Mouse (Mus musculus): ENCODE measurements around the gene Nr2f2. TPM values are rescaled to one million over a fixed set of nuclear protein-coding genes. Genes with fewer than 3 reads are reported as not detected.

Gene Nr2f2
- polyA plus RNA-seq, 1 experiment from 2014 or later: 203 TPM

GRCm38 (mm10) chr7:70354606-70355356, 11.8 kb downstream of the Nr2f2 start:
- Histone ChIP-seq H3K9me3 (replicated peaks; ENCODE audit: low read length) (no peaks in the 10 kb centered on the region), H3K9ac (ENCODE audit: low read depth, low read length) (peak overlapping the region; percentile 100), H3K4me2 (ENCODE audit: low read length) (peak overlapping the region; percentile 82), H3K4me3 (replicated peaks; ENCODE audit: low read depth, low read length) (peak overlapping the region; percentile 98), H3K27ac (peak overlapping the region; percentile 99), H3K27me3 (ENCODE audit: insufficient read depth, low read length) (no peaks in the 10 kb centered on the region), H3K36me3 (ENCODE audit: insufficient read depth, low read length) (peaks cover 26% of the 10 kb centered on the region), H3K4me1 (replicated peaks; ENCODE audit: insufficient read depth, low read length) (peaks cover 7% of the 10 kb centered on the region; the same call in 1 of the 2 replicates)
- ATAC-seq (replicated peaks; ENCODE audit: low FRiP score, low read depth) (0 out of 2 replicates have a peak, but pooled peaks have one; percentile 10), DNase-seq (ENCODE audit: low spot score) (peak; percentile 83)
- 7% methylated on average over 14 of the region's 14 CpGs for WGBS
- no peak for TF ChIP-seq CTCF (IDR thresholded peaks at IDR 0.05; ENCODE audit: low read depth)

DNA sequence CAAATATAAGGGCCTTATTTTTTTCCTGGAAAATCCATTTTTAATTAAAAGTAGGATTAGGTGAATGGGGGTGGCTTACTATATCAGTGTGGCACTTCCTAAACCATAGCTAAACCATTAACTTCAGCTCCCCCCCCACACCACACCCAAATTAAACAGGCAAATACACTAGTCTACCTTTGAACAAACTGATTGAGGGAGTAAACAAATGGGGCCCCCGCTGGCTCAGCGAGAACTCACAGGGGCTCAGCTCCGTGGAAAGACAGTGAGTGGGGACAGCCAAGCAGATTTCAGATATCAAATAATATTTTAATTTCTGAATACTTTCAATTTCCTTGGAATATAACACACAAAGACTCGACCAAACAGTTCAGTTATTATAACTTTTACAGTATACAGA, 13.4 kb downstream of the Nr2f2 start:
- TF ChIP-seq CTCF (IDR thresholded peaks at IDR 0.05; ENCODE audit: low read depth): no peak
- ATAC-seq (replicated peaks; ENCODE audit: low FRiP score, low read depth) (no peak), DNase-seq (ENCODE audit: low spot score) (peak; percentile 34)
- Histone ChIP-seq H3K9me3 (replicated peaks; ENCODE audit: low read length) (no peaks in the 10 kb centered on the region), H3K27me3 (ENCODE audit: insufficient read depth, low read length) (no peaks in the 10 kb centered on the region), H3K9ac (ENCODE audit: low read depth, low read length) (peak overlapping the region; percentile 96), H3K4me2 (ENCODE audit: low read length) (peak overlapping the region; percentile 93), H3K4me3 (replicated peaks; ENCODE audit: low read depth, low read length) (peak overlapping the region; percentile 68), H3K36me3 (ENCODE audit: insufficient read depth, low read length) (peaks cover 21% of the 10 kb centered on the region), H3K4me1 (replicated peaks; ENCODE audit: insufficient read depth, low read length) (peaks cover 18% of the 10 kb centered on the region; the same call in 1 of the 2 replicates), H3K27ac (peak overlapping the region; percentile 96)
- 2% methylated on average over 4 of the region's 4 CpGs for WGBS

DNA sequence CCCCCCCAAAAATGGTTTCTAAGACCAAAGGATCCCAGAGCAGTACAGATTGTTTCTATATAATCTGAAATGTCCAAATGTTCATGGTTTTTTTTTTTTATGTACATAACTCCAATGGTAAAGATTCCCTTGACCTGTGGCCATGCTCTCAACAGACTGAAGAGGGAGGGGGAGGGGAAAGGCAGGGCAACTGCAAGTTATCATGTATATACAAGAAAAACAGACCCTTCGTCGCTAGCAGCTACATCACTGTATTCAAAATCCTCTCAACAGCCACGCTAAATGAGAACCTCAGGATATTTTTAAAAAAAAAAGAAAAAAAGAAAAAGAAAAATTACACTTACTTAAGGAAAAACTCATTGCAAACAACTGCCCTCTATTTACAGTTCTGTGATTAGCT, 13.9 kb downstream of the Nr2f2 start:
- H3K27ac ChIP-seq: peak overlapping the region; percentile 96
- ATAC-seq (replicated peaks; ENCODE audit: low FRiP score, low read depth) (no peak), DNase-seq (ENCODE audit: low spot score) (no peak)
- peak overlapping the region; percentile 96 for H3K9ac ChIP-seq (ENCODE audit: low read depth, low read length)
- no peaks in the 10 kb centered on the region for H3K9me3 ChIP-seq (replicated peaks; ENCODE audit: low read length)
- H3K36me3 ChIP-seq (ENCODE audit: insufficient read depth, low read length): peaks cover 16% of the 10 kb centered on the region
- H3K4me3 ChIP-seq (replicated peaks; ENCODE audit: low read depth, low read length): peak overlapping the region; percentile 68
- H3K4me1 ChIP-seq (replicated peaks; ENCODE audit: insufficient read depth, low read length): peaks cover 19% of the 10 kb centered on the region
- no peak for TF ChIP-seq CTCF (IDR thresholded peaks at IDR 0.05; ENCODE audit: low read depth)
- WGBS: 12% methylated on average over 3 of the region's 3 CpGs
- H3K4me2 ChIP-seq (ENCODE audit: low read length): peak overlapping the region; percentile 93
- no peaks in the 10 kb centered on the region for H3K27me3 ChIP-seq (ENCODE audit: insufficient read depth, low read length)

DNA sequence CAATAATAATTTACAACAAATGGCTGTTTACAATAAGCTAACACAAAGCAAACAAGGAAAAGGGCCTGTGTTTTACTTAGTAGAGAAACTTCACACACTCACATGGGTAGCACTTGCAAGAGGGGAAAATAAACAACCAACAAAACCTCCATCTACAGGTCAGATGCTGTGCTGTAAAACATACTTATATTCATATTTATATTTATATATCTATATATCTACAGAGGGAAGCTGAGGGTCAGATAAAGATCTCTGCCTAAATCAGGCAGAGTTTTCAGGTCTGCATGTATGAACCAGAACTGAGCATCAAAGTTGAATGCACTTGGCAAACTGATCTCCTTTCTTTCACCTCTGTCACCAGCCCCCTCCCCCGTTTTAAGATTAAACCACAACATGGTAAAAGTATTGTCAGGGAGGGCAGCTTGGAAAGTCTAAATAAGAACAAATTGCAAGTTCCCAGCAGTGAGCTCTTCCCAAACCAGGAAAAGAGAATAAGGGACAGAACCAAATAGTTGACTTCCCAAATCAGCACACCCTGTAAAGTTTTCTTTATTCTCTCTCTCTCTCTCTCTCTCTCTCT, 14.5 kb downstream of the Nr2f2 start:
- ATAC-seq (replicated peaks; ENCODE audit: low FRiP score, low read depth) (no peak), DNase-seq (ENCODE audit: low spot score) (peak; percentile 71)
- H3K36me3 ChIP-seq (ENCODE audit: insufficient read depth, low read length): peaks cover 13% of the 10 kb centered on the region; the same call in 1 of the 2 replicates
- H3K4me1 ChIP-seq (replicated peaks; ENCODE audit: insufficient read depth, low read length): peaks cover 19% of the 10 kb centered on the region
- no peak for TF ChIP-seq CTCF (IDR thresholded peaks at IDR 0.05; ENCODE audit: low read depth)
- peak overlapping the region; percentile 68 for H3K4me3 ChIP-seq (replicated peaks; ENCODE audit: low read depth, low read length)
- H3K4me2 ChIP-seq (ENCODE audit: low read length): peak overlapping the region; percentile 93
- H3K9me3 ChIP-seq (replicated peaks; ENCODE audit: low read length): no peaks in the 10 kb centered on the region
- H3K27me3 ChIP-seq (ENCODE audit: insufficient read depth, low read length): no peaks in the 10 kb centered on the region
- peak overlapping the region; percentile 96 for H3K9ac ChIP-seq (ENCODE audit: low read depth, low read length)
- peak overlapping the region; percentile 96 for H3K27ac ChIP-seq
- 0% methylated on average over 1 of the region's 1 CpGs for WGBS

DNA sequence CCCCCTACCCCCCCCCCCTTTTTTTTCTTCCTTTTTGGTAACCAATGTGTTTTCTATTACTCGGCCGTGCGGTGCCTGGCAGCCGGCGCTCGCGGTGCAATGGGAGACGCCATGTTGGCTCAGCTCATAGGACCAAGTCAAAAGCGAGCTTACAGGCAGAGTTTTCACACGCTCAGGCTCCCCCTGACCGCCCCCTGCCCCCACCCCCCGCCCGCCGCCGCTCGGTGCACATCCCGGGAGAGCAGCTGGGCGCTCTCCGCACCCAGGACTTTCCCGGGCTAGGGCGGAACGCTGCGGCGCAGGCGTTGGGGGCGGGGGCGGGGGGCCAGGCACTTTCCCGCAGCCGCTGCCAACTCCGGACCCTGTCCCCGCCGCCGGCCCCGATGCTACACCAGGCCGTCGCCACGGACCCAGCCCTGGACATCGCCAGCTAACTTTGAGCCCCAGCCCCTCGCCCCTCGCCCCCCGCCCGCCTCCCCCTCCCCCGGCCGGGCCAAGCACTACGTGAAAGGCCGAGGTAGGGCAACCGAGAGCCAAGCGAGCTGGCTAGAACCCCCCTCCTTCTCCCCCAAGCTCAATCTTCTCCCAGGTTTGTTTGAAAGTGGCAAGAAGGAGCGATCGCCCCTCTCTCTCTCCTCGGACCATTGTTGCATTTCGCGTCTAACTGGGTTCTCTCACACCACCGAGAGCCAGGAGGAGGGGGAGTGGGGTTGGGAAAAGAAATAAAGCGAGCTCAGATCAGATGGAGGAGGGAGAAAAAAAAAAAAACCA, 15.6 kb downstream of the Nr2f2 start:
- Histone ChIP-seq H3K4me2 (ENCODE audit: low read length) (peak overlapping the region; percentile 93), H3K9ac (ENCODE audit: low read depth, low read length) (peak overlapping the region; percentile 96), H3K4me1 (replicated peaks; ENCODE audit: insufficient read depth, low read length) (peaks cover 19% of the 10 kb centered on the region), H3K36me3 (ENCODE audit: insufficient read depth, low read length) (peaks cover 5% of the 10 kb centered on the region; the same call in 1 of the 2 replicates), H3K27ac (peak overlapping the region; percentile 96), H3K27me3 (ENCODE audit: insufficient read depth, low read length) (no peaks in the 10 kb centered on the region), H3K9me3 (replicated peaks; ENCODE audit: low read length) (no peaks in the 10 kb centered on the region), H3K4me3 (replicated peaks; ENCODE audit: low read depth, low read length) (peak overlapping the region; percentile 68)
- DNase-seq (ENCODE audit: low spot score) (peak; percentile 76), ATAC-seq (replicated peaks; ENCODE audit: low FRiP score, low read depth) (peak; percentile 40; the same call in 1 of the 2 replicates)
- WGBS: 0% methylated on average over 35 of the region's 55 CpGs
- TF ChIP-seq CTCF (IDR thresholded peaks at IDR 0.05; ENCODE audit: low read depth): no peak

All from kidney, postnatal 0 days (tissue).